Comparison of ENCODE assay signal across 27 mouse cellular contexts in the genomic region with DNA sequence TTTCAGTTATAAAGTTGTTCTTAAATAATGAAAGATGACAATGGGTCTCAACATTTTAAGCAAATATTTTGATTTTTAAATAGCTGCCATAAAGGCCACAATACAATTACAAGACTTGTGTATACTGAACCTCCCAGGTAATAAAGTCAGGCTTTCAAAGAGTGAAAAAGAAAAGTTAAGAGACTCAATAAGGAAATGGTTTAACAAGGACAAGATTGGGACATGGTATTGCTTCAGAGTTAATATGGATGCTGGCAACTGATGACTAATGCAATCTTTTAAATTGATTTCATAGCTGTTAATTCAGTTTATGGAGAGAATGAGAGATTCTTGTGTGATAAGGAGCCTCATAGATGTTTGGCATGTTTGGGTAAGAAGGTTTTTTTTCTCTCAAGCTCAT.
DNase-seq lines count a peak whose midpoint lies in the region; ATAC-seq lines count a peak whose summit lies in the region.
"Had no signal": no experiment of that assay in that cellular context is flagged by ENCODE, and none has a peak within 500 bp of the region (broad histone marks: within the 10 kb centered on the region; RNA-seq: fewer than 3 reads in every experiment).

No protein-coding gene starts in this region.

- no peak overlapping the region for H3K4me3 ChIP-seq in intestine, embryonic 16.5 days (ENCODE audit: low read length)
- no peak overlapping the region for H3K4me3 ChIP-seq in midbrain, embryonic 14.5 days (replicated peaks; ENCODE audit: low read depth, low read length)
- H3K4me3 ChIP-seq: embryonic facial prominence, embryonic 13.5 days; embryonic facial prominence, embryonic 15.5 days; erythroblast, embryonic 14.5 days; forebrain, embryonic 13.5 days; forebrain, embryonic 15.5 days had no signal

- no peaks in the 10 kb centered on the region for H3K36me3 ChIP-seq in intestine, embryonic 16.5 days (ENCODE audit: control insufficient read depth, insufficient read depth, low read length)
- H3K36me3 ChIP-seq in midbrain, embryonic 14.5 days (ENCODE audit: control insufficient read depth, insufficient read depth, low read length) = no peaks in the 10 kb centered on the region
- H3K36me3 ChIP-seq: embryonic facial prominence, embryonic 13.5 days; embryonic facial prominence, embryonic 15.5 days; forebrain, embryonic 15.5 days; G1E had no signal

- H3K9ac ChIP-seq in intestine, embryonic 16.5 days (ENCODE audit: low read depth, low read length) = no peak overlapping the region
- no peak overlapping the region for H3K9ac ChIP-seq in midbrain, embryonic 14.5 days (replicated peaks; ENCODE audit: low read length)
- H3K9ac ChIP-seq: embryonic facial prominence, embryonic 13.5 days; embryonic facial prominence, embryonic 15.5 days; forebrain, embryonic 13.5 days; forebrain, embryonic 15.5 days; forebrain, postnatal 0 days had no signal

- no peak overlapping the region for H3K27ac ChIP-seq in intestine, embryonic 16.5 days (ENCODE audit: low read length)
- no peak overlapping the region for H3K27ac ChIP-seq in midbrain, embryonic 14.5 days (replicated peaks; ENCODE audit: low read depth, low read length)
- H3K27ac ChIP-seq: embryonic facial prominence, embryonic 13.5 days; embryonic facial prominence, embryonic 15.5 days; forebrain, embryonic 13.5 days; forebrain, embryonic 15.5 days had no signal

- peak; percentile 16 for DNase-seq in fat pad, adult 2 months (ENCODE audit: extremely low read depth, low read depth, low spot score)
- peak; percentile 13 for DNase-seq in large intestine, adult 2 months (ENCODE audit: low read depth, low spot score)
- DNase-seq in midbrain, embryonic 14.5 days = no peak
- DNase-seq in frontal cortex, postnatal 25 days (ENCODE audit: low spot score in 2 of 2) = no peak
- DNase-seq: adrenal gland, adult 2 months; adrenal gland, postnatal 10 days; adrenal gland, postnatal 25 days; B cell, adult 2 months; cerebellum, adult 11 months; cerebellum, adult 18-20 months; cerebellum, adult 8-10 months; cerebellum, adult 9-11 months; cerebellum, postnatal 14 days; cerebellum, postnatal 36 days; embryo, embryonic 11 days; forebrain, postnatal 0 days had no signal

- H3K27me3 ChIP-seq in intestine, embryonic 16.5 days (replicated peaks; ENCODE audit: control insufficient read depth, insufficient read depth, low read length) = no peaks in the 10 kb centered on the region
- no peaks in the 10 kb centered on the region for H3K27me3 ChIP-seq in midbrain, embryonic 14.5 days (ENCODE audit: control insufficient read depth, insufficient read depth, low read length)
- H3K27me3 ChIP-seq: CH12.LX; embryonic facial prominence, embryonic 13.5 days; embryonic facial prominence, embryonic 15.5 days; forebrain, embryonic 13.5 days; forebrain, embryonic 15.5 days; Patski had no signal

- peak; percentile 75 for ATAC-seq in intestine, embryonic 16.5 days
- no peak for ATAC-seq in midbrain, embryonic 14.5 days (ENCODE audit: low FRiP score, low TSS enrichment)
- ATAC-seq: activated CD4-positive, CD25-positive, alpha-beta regulatory T cell, adult 4 months; CD4-positive, CD25-positive, alpha-beta regulatory T cell, adult 4 months; forebrain, embryonic 13.5 days; forebrain, embryonic 15.5 days; forebrain, postnatal 0 days; Patski had no signal

- H3K4me2 ChIP-seq in intestine, embryonic 16.5 days (ENCODE audit: low read depth, low read length) = no peak overlapping the region
- no peak overlapping the region for H3K4me2 ChIP-seq in midbrain, embryonic 14.5 days (ENCODE audit: low read length)
- H3K4me2 ChIP-seq: embryonic facial prominence, embryonic 13.5 days; embryonic facial prominence, embryonic 15.5 days; forebrain, embryonic 13.5 days; forebrain, embryonic 15.5 days had no signal

- H3K4me1 ChIP-seq in intestine, embryonic 16.5 days (ENCODE audit: control insufficient read depth, insufficient read depth, low read length) = no peaks in the 10 kb centered on the region
- H3K4me1 ChIP-seq in midbrain, embryonic 14.5 days (ENCODE audit: control insufficient read depth, insufficient read depth, low read length) = no peaks in the 10 kb centered on the region
- H3K4me1 ChIP-seq: embryonic facial prominence, embryonic 13.5 days; embryonic facial prominence, embryonic 15.5 days; forebrain, embryonic 13.5 days; forebrain, embryonic 15.5 days had no signal

- no peaks in the 10 kb centered on the region for H3K9me3 ChIP-seq in intestine, embryonic 16.5 days (ENCODE audit: control insufficient read depth, low read length)
- no peaks in the 10 kb centered on the region for H3K9me3 ChIP-seq in midbrain, embryonic 14.5 days (ENCODE audit: control insufficient read depth, low read length)
- H3K9me3 ChIP-seq: embryonic facial prominence, embryonic 13.5 days; embryonic facial prominence, embryonic 15.5 days; forebrain, embryonic 13.5 days; forebrain, embryonic 15.5 days; G1E had no signal

Comparison
In these comparisons a context has a peak if more than half of its experiments do, and no peak if none do; other contexts are left out.
1. DNase-seq: peak in fat pad, adult 2 months (single experiment) and large intestine, adult 2 months (single experiment); none in midbrain, embryonic 14.5 days (single experiment) and frontal cortex, postnatal 25 days (0 of 2).